Mouse (Mus musculus) cortical plate, adult 2 months (tissue): ENCODE measurements around the gene Ezr. TPM values are rescaled to one million over a fixed set of nuclear protein-coding genes. Genes with fewer than 3 reads are reported as not detected.
"Not testable (repeated sequence)": the region's sequence is repeated elsewhere in the genome, so short reads cannot be mapped to it uniquely, and the experiment has no call there.

ENCODE experiments used
- H3K27ac ChIP-seq: fragments of 200-500 bp; 2 replicates; pipeline ENCODE4 v1.5.1; 2012; ENCODE audit warnings: low read length, control low read depth, inconsistent platforms; ENCODE audit not compliant: insufficient read depth
- H3K4me1 ChIP-seq: fragments of 200-500 bp; 2 replicates; pipeline ENCODE4 v1.6.1; 2011; ENCODE audit warnings: low read length; ENCODE audit not compliant: control insufficient read depth, insufficient read depth
- H3K4me3 ChIP-seq: fragments of 200-500 bp; 2 replicates; pipeline ENCODE4 v1.5.1; 2011; ENCODE audit warnings: mild to moderate bottlenecking, low read length, control low read depth; ENCODE audit not compliant: insufficient read depth
- CTCF ChIP-seq: fragments of 200-500 bp; IDR thresholded peaks from 2 replicates; pipeline ENCODE4 v1.5.1; 2011; ENCODE audit warnings: mild to moderate bottlenecking, control low read depth, low read length; ENCODE audit not compliant: insufficient read depth; ENCODE audit errors: extremely low read depth
- polyA plus RNA-seq: library from polyadenylated mRNA; depleted of rRNA; stranded (reverse); fragments of >200 nt; gene quantifications from 2 replicates; pipeline ENCODE4 v1.2.3, GENCODE M21; 2012; rRNA removed

Ezr gene
- polyA plus RNA-seq, 1 experiment = 53.2 TPM

GRCm38 (mm10) chr17:6697224-6697775 is 85.3 kb downstream of the Ezr start:
- not testable (repeated sequence) for H3K27ac ChIP-seq, H3K4me1 ChIP-seq, H3K4me3 ChIP-seq

GRCm38 (mm10) chr17:6696521-6696920 is 86.1 kb downstream of the Ezr start:
- not testable (repeated sequence) for H3K27ac ChIP-seq, H3K4me1 ChIP-seq, H3K4me3 ChIP-seq

GRCm38 (mm10) chr17:6695712-6696111 is 86.9 kb downstream of the Ezr start:
- H3K4me1 ChIP-seq, H3K4me3 ChIP-seq, H3K27ac ChIP-seq: not testable (repeated sequence)

- H3K4me3 ChIP-seq, H3K27ac ChIP-seq, H3K4me1 ChIP-seq: not testable (repeated sequence)
- peak; percentile 47; the same call in 1 of the 2 replicates for TF ChIP-seq CTCF
Measured at GRCm38 (mm10) chr17:6691596-6691995, 91.0 kb downstream of the Ezr start.

GRCm38 (mm10) chr17:6689344-6689743 is 93.2 kb downstream of the Ezr start:
- H3K4me1 ChIP-seq, H3K4me3 ChIP-seq: not testable (repeated sequence)

More at GRCm38 (mm10) chr17:6689344-6689743, 93.2 kb downstream of the Ezr start:
- H3K27ac ChIP-seq = not testable (repeated sequence)

Other genes with a start within 250 kb of the Ezr start
- 10.6 and 10.7 TPM in 2 replicates for gene Dynlt1c, start 181.1 kb downstream of the Ezr start, polyA plus RNA-seq
- 15.8 and 20.6 TPM in 2 replicates for gene Dynlt1f, start 126.9 kb downstream of the Ezr start, polyA plus RNA-seq
- gene Sytl3, start 123.7 kb downstream of the Ezr start, polyA plus RNA-seq = 0.13 and 0.15 TPM in 2 replicates
- 27.7 TPM in 2 replicates for gene Rsph3b, start 165.9 kb upstream of the Ezr start, polyA plus RNA-seq
- gene Tagap1, start 178.4 kb upstream of the Ezr start, polyA plus RNA-seq = 34.1 and 36.6 TPM in 2 replicates
- 93.9 and 108 TPM in 2 replicates for gene Rnaset2b, start 187.8 kb upstream of the Ezr start, polyA plus RNA-seq
- gene Gm49721, start 196.1 kb upstream of the Ezr start, polyA plus RNA-seq = 0.91 and 1.5 TPM in 2 replicates
- 1.7 TPM in 1 of 2 replicates, not detected in the other for gene Gm1604a, start 242.8 kb upstream of the Ezr start, polyA plus RNA-seq